Mouse (Mus musculus): Measurements from ENCODE around the gene Adgrd1.

The Adgrd1 gene

GRCm38 (mm10) chr5:129096511-129096910 lies at the start of gene Adgrd1:
Gene Adgrd1 (plus strand): TSS chr5:129096750.
- no peak for DNase-seq (ENCODE audit: low spot score in 2 of 2)

DNA sequence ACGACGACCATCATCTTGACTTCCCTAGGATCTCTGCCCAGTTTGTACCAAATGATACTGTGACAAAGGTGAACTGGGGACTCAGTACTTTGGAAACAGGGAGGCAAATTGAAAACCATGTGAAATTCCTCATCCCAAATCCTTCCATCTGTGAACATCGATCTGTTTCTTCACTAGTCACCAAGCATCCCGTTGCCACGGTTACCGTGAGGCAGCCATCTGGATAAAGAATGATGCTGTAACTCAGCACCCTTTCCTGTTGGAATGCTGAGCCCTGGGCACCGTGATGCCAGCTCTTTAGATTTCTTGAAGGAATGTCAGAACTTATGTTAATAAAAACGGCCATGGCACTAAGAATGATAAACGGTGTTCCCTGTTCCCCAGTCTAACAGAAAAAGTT lies 47.2 kb upstream of the Adgrd1 start:
- DNase-seq (ENCODE audit: low spot score in 2 of 2) = peak; percentile 64 to 71

DNA sequence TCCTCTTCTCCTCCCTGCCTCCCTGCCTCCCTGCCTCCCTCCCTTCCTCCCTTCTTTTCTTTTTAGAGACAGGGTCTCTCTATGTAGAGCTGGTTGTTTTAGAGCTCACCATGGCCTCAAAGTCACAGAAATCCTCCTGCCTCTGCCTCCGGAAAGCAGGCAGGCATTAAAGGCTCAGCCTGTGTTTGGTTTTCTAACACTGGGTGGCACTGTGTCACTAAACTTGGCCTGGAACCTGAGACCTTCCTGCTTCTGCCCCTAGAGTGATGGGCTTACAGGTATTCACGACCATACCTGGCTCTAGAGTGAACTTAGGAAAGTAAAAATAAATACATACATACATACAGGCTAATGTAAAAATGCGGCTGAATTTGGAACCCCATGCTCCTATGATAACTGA lies 44.6 kb upstream of the Adgrd1 start:
- no peak for DNase-seq (ENCODE audit: low spot score in 2 of 2)

DNA sequence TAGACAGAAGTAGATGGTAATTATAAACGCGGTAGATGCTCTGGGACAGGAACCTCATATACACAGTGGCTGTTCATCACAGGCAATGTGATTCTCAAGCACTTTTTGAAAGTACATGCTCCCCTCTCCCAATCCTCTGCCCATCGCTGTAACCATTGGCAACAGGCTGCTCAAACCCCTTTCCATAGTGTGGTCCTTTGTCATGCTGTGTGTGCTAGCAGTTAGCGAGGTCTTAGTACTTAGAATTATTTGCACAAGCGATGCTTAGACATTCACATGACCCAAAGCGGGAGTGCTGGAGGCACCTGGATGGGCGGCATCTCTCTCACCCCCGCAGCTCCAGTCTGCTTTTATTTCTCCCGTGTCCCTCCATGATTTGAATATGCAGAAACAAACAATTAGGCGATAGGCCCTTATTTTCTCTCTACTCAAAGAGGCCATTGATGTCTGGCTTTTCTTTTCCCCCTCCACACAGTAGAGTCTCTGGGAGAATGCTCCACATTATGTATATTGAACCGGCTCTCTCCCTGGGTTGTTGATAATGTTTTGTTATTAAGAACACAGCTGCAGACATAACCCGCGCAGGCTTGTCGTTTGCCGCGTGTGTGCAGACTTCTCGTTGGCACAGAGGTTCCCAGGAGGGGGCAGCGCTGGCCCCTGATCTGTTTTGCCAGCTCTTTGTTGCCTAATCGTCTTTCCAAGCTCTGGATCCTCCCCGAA lies 43.8 kb upstream of the Adgrd1 start:
- no peak for DNase-seq (ENCODE audit: low spot score in 2 of 2)

- no peak for DNase-seq (ENCODE audit: low spot score in 2 of 2)
Measured at GRCm38 (mm10) chr5:129054675-129055284, 41.8 kb upstream of the Adgrd1 start.

GRCm38 (mm10) chr5:129059116-129059515 lies 37.4 kb upstream of the Adgrd1 start:
- DNase-seq (ENCODE audit: low spot score in 2 of 2) = no peak

DNA sequence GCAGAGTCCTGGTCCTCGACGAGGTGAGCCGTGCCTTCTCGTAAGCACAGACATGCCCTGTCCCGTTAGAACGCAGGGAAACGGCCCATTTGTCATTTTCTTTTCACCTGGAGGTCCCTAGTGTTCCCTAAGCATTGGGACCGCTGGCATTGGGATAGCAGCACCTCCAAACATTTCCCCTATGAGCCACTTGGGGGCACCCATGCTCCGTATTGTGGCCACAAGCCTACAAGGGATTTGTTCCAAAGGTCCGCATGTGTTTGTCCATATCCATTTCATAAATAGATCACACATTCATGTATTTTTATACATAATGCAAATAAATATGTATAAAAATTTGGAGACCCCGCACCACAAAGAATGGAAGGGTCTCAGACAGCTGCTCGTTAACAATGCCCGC lies 35.0 kb upstream of the Adgrd1 start:
- peak in 1 of 2 experiments; percentile 71 for DNase-seq (ENCODE audit: low spot score in 2 of 2)

DNA sequence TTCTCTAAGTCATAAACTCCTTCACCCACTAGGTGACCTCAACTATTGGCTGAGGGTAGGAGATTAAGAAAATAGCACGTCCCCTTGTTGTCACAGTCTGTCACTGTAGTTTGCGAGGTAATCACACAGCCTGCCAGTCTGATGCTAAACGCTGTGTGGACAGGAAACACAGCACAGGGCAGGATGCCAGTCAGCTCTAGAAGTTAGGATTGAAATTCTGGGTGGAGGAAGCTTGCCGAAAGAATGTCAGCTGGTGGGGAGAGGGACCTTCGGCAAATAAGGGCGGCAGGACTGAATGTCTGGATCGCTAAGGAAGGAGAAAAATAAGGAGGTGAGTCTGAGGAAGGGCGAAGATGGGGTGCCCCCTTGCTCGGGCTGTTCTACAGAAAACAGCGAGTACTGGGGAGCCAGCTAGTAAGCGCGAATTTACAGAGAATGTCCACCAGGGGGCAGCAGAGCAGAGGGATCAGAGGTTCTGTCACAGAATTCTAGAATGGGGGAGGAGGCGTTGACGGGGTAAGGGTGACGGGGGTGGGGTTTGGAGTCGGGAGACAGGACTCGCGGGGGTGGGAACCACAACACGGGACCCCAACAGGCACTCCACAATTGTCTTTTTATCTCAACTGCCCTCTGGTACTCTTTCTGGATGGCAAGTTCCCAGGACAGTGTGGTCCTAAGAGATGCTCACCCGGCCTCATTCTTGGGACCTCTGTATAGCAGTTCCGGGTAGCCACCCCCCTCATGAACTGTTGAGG lies 33.3 kb upstream of the Adgrd1 start:
- DNase-seq (ENCODE audit: low spot score in 2 of 2) = peak; percentile 63 to 84

DNA sequence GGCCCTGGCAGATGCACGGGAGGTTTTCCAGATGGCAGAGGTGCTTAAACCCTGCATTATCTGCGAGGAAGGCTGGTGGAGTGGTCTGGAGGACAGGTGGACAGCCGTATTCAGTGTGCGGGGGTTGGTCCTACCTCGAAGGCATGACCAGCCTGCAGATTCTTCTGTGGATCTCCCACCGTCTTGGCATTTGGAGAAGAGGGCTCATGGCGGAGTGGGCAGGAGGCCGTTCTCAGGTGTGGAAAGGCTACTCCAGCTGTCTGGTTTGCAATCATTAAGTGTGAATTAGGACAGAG lies 32.8 kb upstream of the Adgrd1 start:
- DNase-seq (ENCODE audit: low spot score in 2 of 2) = no peak

DNA sequence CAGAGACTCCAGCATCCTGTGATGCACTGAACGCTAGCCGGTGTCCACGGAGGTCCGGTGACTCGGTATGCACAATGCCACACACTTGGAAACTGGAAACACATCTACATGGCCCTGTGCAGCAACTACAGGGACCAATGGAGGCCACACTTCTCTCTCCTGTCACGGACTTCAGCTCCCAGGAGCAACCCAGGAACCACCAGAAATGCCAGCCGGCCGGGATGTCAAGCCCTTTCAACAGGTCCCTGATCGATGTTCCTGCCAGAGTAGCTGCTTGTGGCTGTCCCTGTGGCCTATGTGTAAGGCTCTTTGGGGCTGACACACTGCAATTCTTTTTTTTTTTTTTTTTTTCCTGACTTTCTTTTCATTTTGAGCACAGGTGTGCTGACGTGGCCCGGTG lies 32.4 kb upstream of the Adgrd1 start:
- no peak for DNase-seq (ENCODE audit: low spot score in 2 of 2)

DNA sequence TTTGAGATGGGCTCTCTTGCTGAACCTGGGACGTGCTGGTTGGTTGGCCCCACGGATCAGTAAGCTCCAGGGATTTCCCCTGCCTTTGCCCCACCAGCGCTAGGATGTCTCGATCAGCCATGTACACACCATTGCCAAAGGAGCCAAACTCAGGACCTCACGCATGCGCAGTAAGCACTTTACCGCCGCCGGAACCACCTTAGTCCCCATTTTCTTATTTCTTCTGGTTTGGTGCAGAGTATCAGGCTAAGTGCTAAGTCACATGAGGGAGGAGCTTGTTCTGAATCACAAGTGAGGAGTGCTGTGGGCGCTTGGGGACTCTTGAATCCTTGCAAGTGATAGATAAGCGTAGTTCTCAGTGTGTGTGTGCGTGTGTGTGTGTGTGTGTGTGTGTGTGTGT lies 31.2 kb upstream of the Adgrd1 start:
- DNase-seq (ENCODE audit: low spot score in 2 of 2) = no peak

DNA sequence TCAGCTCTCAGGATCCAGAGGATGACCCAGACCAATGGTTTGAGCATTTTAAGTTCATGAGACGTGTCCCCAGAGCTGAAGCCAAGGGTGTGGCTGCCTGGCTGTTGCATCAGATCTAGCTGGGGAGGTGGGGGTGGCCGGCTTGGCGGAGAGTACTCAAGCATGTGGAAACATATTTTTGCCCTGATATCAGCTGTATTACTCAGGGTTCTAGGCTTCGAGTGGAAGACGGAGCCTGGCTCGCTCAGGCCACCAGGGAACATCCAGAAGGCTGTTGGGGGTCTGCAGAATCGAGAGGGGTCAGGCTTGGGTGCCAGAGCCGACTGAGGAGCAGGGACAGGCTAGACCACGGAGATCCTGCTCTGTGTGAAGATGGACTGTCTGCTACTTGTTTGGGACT lies 30.6 kb upstream of the Adgrd1 start:
- no peak for DNase-seq (ENCODE audit: low spot score in 2 of 2)

- no peak for DNase-seq (ENCODE audit: low spot score in 2 of 2)
Measured at GRCm38 (mm10) chr5:129066541-129067230, 29.9 kb upstream of the Adgrd1 start.

- no peak for DNase-seq (ENCODE audit: low spot score in 2 of 2)
Measured at GRCm38 (mm10) chr5:129067231-129067834, 29.2 kb upstream of the Adgrd1 start.

- DNase-seq (ENCODE audit: low spot score in 2 of 2) = no peak
Measured at GRCm38 (mm10) chr5:129071761-129072280, 24.7 kb upstream of the Adgrd1 start.

DNA sequence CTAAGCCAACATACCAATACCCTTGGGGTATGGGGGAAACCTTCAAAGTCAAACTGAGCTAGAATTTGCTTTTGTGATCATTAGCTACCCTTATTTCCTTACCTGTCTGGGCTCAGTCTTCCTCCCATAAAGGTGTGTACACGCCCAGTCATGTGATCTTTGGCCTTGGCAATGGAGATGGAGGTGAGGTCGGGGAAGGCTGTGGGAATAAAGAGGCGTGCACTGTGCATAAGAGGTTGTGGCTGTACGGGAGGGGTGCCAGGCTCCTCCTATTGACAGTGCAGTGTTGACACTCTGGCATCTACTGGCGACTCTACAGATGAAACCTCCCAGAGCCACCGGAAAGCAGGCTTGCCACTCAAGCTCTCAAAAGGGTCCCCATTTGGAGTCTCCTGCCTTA lies 23.1 kb upstream of the Adgrd1 start:
- DNase-seq (ENCODE audit: low spot score in 2 of 2) = no peak

- no peak for DNase-seq (ENCODE audit: low spot score in 2 of 2)
Measured at GRCm38 (mm10) chr5:129076098-129076497, 20.5 kb upstream of the Adgrd1 start.

DNA sequence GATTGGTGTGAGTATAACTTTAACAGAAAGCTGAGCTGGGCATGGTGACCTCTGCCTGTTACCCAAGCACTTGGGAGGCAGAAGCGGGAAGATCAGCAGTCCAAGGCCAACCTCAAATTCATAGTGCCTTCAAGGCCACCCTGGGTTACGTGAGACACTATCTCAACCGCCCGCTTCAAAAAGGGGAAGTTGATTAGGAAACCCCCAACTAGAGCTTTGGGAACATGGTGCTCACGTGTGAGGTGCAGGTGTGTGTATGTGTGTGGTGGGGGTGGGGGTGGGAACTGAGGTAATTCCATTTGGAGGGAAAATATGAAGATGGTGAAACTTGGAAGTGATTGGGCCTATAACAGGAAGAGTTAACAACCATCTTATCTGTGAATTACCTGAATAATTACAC lies 19.3 kb upstream of the Adgrd1 start:
- no peak for DNase-seq (ENCODE audit: low spot score in 2 of 2)

- DNase-seq (ENCODE audit: low spot score in 2 of 2) = no peak
Measured at GRCm38 (mm10) chr5:129081521-129081920, 15.0 kb upstream of the Adgrd1 start.

- DNase-seq (ENCODE audit: low spot score in 2 of 2) = no peak
Measured at GRCm38 (mm10) chr5:129085153-129085552, 11.4 kb upstream of the Adgrd1 start.

DNA sequence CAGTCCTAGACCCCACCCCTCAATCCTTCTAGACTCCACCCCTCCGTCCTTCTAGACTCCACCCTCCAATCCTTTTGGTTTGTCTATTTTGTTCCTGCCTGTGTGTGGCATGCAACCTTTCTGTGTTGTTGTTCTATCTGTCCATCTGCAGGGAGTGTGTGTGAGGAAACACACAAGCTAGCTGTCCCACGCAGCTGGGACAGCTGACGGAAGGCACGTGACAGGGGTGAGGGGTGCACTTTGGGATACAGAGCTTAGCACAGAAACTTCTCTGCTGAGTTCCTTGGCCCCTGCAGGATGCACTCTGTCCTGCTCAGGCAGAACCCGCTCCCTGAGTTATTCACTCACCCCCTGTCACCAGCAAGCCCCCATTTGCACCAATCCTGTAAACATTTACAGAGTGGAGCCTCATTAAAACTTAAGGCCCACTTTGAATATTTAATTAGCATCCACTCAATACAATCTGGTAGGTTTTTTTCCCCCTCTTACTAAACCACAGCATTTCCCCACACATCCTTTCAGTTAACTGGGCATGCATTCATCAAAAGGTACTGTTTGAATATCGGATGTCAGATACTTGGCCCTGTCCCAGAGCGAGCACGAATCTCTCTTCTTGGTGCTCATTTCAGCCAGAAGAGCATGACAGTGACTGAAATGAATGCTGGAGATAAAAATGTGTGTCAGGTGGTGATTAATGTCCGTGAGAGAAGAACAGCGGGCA lies 4.0 kb upstream of the Adgrd1 start:
- DNase-seq (ENCODE audit: low spot score in 2 of 2) = no peak

All from frontal cortex, postnatal 10 days (tissue).